Mouse (Mus musculus): Measurements from ENCODE around the gene Herc4. TPM values are rescaled to one million over a fixed set of nuclear protein-coding genes. Genes with fewer than 3 reads are reported as not detected.
"Not testable (repeated sequence)": the region's sequence is repeated elsewhere in the genome, so short reads cannot be mapped to it uniquely, and the experiment has no call there.

Herc4 gene
- total RNA-seq, 2 experiments from 2014 or later = 92.3 to 93.1 TPM

- DNase-seq (ENCODE audit: low spot score in 2 of 2) = no peak
These were observed 107.1 kb downstream of the Herc4 start for GRCm38 (mm10) chr10:63350666-63351065.

- not testable (repeated sequence) for DNase-seq (ENCODE audit: low spot score in 2 of 2)
These were observed 107.5 kb downstream of the Herc4 start for GRCm38 (mm10) chr10:63351099-63351498.

GRCm38 (mm10) chr10:63352111-63352510 lies 108.5 kb downstream of the Herc4 start:
- DNase-seq (ENCODE audit: low spot score in 2 of 2) = no peak

GRCm38 (mm10) chr10:63360502-63360901 lies 116.9 kb downstream of the Herc4 start:
- no peak for DNase-seq (ENCODE audit: low spot score in 2 of 2)

DNA sequence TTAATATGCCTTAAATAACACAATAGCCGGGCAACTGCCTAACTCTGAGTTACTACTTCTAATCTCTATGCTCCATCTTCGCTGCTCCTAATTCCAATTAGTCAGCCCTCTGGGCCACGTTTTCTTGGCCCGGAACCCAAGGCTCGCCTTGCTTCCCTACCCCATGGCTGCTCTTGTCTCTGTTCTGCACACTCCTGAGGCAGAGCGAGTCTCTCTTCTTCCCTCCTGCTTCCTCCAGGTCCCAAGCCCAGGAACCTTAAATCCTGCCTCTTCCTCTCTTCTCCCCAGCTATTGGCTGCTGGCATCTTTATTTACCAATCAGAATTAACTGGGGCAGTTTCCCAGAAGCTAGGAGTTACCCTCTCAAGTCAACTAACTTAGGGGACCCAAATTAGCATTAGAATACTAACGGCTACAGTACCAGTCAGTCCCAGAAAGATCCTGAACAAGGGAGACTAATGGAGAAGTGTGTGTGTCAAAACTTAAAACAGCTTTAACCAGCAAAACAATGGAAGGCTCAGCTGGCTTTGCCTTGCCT lies 122.4 kb downstream of the Herc4 start:
- no peak for DNase-seq (ENCODE audit: low spot score in 2 of 2)

GRCm38 (mm10) chr10:63367386-63367785 lies 123.8 kb downstream of the Herc4 start:
- DNase-seq (ENCODE audit: low spot score in 2 of 2) = no peak

Other genes with a start within 250 kb of the Herc4 start
- gene Hnrnph3, start 219.6 kb upstream of the Herc4 start, total RNA-seq (2021) = 10 to 100 TPM; 64.9 to 75.4 TPM
- gene Pbld2, start 219.5 kb upstream of the Herc4 start, total RNA-seq (2021) = 1 to 10 TPM; 4.9 to 8.0 TPM
- 1 to 10 TPM; 5.7 to 7.1 TPM for gene Pbld1, start 183.6 kb upstream of the Herc4 start, total RNA-seq (2021)
- gene Atoh7, start 144.2 kb upstream of the Herc4 start, total RNA-seq (2021) = not detected
- 1 to 10 TPM; 1.9 to 5.7 TPM for gene Mypn, start 39.9 kb upstream of the Herc4 start, total RNA-seq (2021)
- 10 to 100 TPM; 20.4 to 23.6 TPM for gene Sirt1, start 137.9 kb downstream of the Herc4 start, total RNA-seq (2021)
- 10 to 100 TPM; 24.9 to 29.0 TPM for gene Dnajc12, start 138.6 kb downstream of the Herc4 start, total RNA-seq (2021)
- not detected for gene Gm7075, start 178.0 kb downstream of the Herc4 start, total RNA-seq (2021)
- gene Ctnna3, start 186.3 kb downstream of the Herc4 start, total RNA-seq (2021) = 1 to 10 TPM; 4.0 to 4.4 TPM